Mouse (Mus musculus) CD4-positive helper T cell, adult 2 months (primary cell): ENCODE results near the gene Diaph2.
"Not testable (repeated sequence)": the region's sequence is repeated elsewhere in the genome, so short reads cannot be mapped to it uniquely, and the experiment has no call there.

Experiments
- DNase-seq: peaks from one replicate; pipeline ENCODE4 v3.0.0-alpha.2; 2012; ENCODE audit warnings: low read depth, missing footprints, low spot score

Diaph2 gene

GRCm38 (mm10) chrX:129831903-129832302 is 82.4 kb downstream of the Diaph2 start:
- DNase-seq: peak; percentile 1

GRCm38 (mm10) chrX:129833887-129834286 is 84.3 kb downstream of the Diaph2 start:
- DNase-seq: no peak

GRCm38 (mm10) chrX:129884465-129884864 is 134.9 kb downstream of the Diaph2 start:
- peak; percentile 38 for DNase-seq

GRCm38 (mm10) chrX:129925806-129926205 is 176.3 kb downstream of the Diaph2 start:
- DNase-seq: no peak

- no peak for DNase-seq
These were observed 225.3 kb downstream of the Diaph2 start for GRCm38 (mm10) chrX:129974816-129975215.

GRCm38 (mm10) chrX:130008210-130008609 is 258.7 kb downstream of the Diaph2 start:
- DNase-seq: no peak

GRCm38 (mm10) chrX:130019735-130020134 is 270.2 kb downstream of the Diaph2 start:
- no peak for DNase-seq

GRCm38 (mm10) chrX:130044525-130044924 is 295.0 kb downstream of the Diaph2 start:
- no peak for DNase-seq

GRCm38 (mm10) chrX:130149216-130149615 is 399.7 kb downstream of the Diaph2 start:
- DNase-seq: no peak

- no peak for DNase-seq
These were observed 402.6 kb downstream of the Diaph2 start for GRCm38 (mm10) chrX:130152164-130152563.

GRCm38 (mm10) chrX:130173126-130173525 is 423.6 kb downstream of the Diaph2 start:
- DNase-seq: no peak

GRCm38 (mm10) chrX:130187891-130188290 is 438.3 kb downstream of the Diaph2 start:
- DNase-seq: no peak

GRCm38 (mm10) chrX:130188449-130188848 is 438.9 kb downstream of the Diaph2 start:
- DNase-seq: no peak

- DNase-seq: no peak
These were observed 439.7 kb downstream of the Diaph2 start for GRCm38 (mm10) chrX:130189250-130189649.

GRCm38 (mm10) chrX:130197412-130197811 is 447.9 kb downstream of the Diaph2 start:
- not testable (repeated sequence) for DNase-seq

GRCm38 (mm10) chrX:130205243-130205642 is 455.7 kb downstream of the Diaph2 start:
- DNase-seq: no peak

- DNase-seq: no peak
These were observed 462.7 kb downstream of the Diaph2 start for GRCm38 (mm10) chrX:130212227-130212626.

GRCm38 (mm10) chrX:130212759-130213158 is 463.2 kb downstream of the Diaph2 start:
- DNase-seq: no peak

GRCm38 (mm10) chrX:130230045-130230444 is 480.5 kb downstream of the Diaph2 start:
- no peak for DNase-seq

- no peak for DNase-seq
These were observed 485.6 kb downstream of the Diaph2 start for GRCm38 (mm10) chrX:130235167-130235566.

GRCm38 (mm10) chrX:130246652-130247051 is 497.1 kb downstream of the Diaph2 start:
- DNase-seq: no peak

GRCm38 (mm10) chrX:130253664-130254063 is 504.1 kb downstream of the Diaph2 start:
- DNase-seq: no peak

GRCm38 (mm10) chrX:130265707-130266106 is 516.2 kb downstream of the Diaph2 start:
- DNase-seq: no peak

GRCm38 (mm10) chrX:130279144-130279543 is 529.6 kb downstream of the Diaph2 start:
- no peak for DNase-seq
